Mouse (Mus musculus) liver, embryonic 14.5 days (tissue): Measurements from ENCODE around the gene Hnrnpa3. TPM values are rescaled to one million over a fixed set of nuclear protein-coding genes. Genes with fewer than 3 reads are reported as not detected.

Experiments
- ATAC-seq: fragments of 200-750 bp; cut with Nextera tagmentation; 2 replicates; pipeline ENCODE4 v1.8.0; 2017; ENCODE audit warnings: moderate number of reproducible peaks, mild to moderate bottlenecking, moderate library complexity; ENCODE audit not compliant: insufficient read depth
- DNase-seq, 3 experiments: peaks; one replicate each; pipeline ENCODE4 v3.0.0-alpha.2; 2012 to 2013; ENCODE audit warnings: low read depth in 3 of 3, low spot score in 3 of 3
- H3K27ac ChIP-seq: fragments of 300-500 bp; sonication (generic); 2 replicates; pipeline ENCODE4 v1.5.1; 2014; ENCODE audit warnings: moderate library complexity, mild to moderate bottlenecking, control low read depth, inconsistent platforms
- H3K27me3 ChIP-seq: fragments of 300-500 bp; sonication (generic); 2 replicates; pipeline ENCODE4 v1.6.1; 2014; ENCODE audit warnings: mild to moderate bottlenecking, low read length, moderate library complexity; ENCODE audit not compliant: control insufficient read depth, insufficient read depth
- H3K36me3 ChIP-seq: fragments of 300-500 bp; sonication (generic); replicated peaks from 2 replicates; pipeline ENCODE4 v1.6.1; 2014; ENCODE audit warnings: low read depth; ENCODE audit not compliant: control insufficient read depth, insufficient read depth
- H3K4me1 ChIP-seq, 2 experiments: fragments of 200-500 bp in 1 of 2; fragments of 300-500 bp in 1 of 2; sonication (generic) in 1 of 2; replicated peaks; 2 replicates each; pipeline ENCODE4 v1.6.1; 2012 to 2014; ENCODE audit warnings: antibody characterized with exemption in 1 of 2, inconsistent platforms in 1 of 2, low read length in 1 of 2; ENCODE audit not compliant: control insufficient read depth in 2 of 2, insufficient read depth in 2 of 2
- H3K4me2 ChIP-seq: fragments of 300-500 bp; sonication (generic); 2 replicates; pipeline ENCODE4 v1.6.1; 2014; ENCODE audit warnings: low read depth, mild to moderate bottlenecking, control low read depth, moderate library complexity
- H3K4me3 ChIP-seq, 2 experiments: fragments of 200-500 bp in 1 of 2; fragments of 300-500 bp in 1 of 2; sonication (generic) in 1 of 2; 2 replicates each; pipeline ENCODE4 v1.5.1; 2012 to 2014; ENCODE audit warnings: low read depth in 2 of 2, low read length in 2 of 2, mild to moderate bottlenecking in 2 of 2, control low read depth in 1 of 2, inconsistent platforms in 1 of 2, moderate library complexity in 1 of 2; ENCODE audit not compliant: insufficient read depth in 1 of 2
- H3K9ac ChIP-seq: fragments of 300-500 bp; sonication (generic); replicated peaks from 2 replicates; pipeline ENCODE4 v1.6.1; 2014; ENCODE audit warnings: mild to moderate bottlenecking, control low read depth, moderate library complexity
- H3K9me3 ChIP-seq: fragments of 300-500 bp; sonication (generic); 2 replicates; pipeline ENCODE4 v1.6.1; 2016; ENCODE audit warnings: low read length, mixed read lengths; ENCODE audit not compliant: control insufficient read depth
- CTCF ChIP-seq: IDR thresholded peaks from 2 replicates; pipeline ENCODE4 v1.5.1; 2016; ENCODE audit warnings: antibody characterized with exemption, low read depth, control low read depth
- EP300 ChIP-seq: IDR thresholded peaks from 2 replicates; pipeline ENCODE4 v1.6.1; 2016; ENCODE audit warnings: antibody characterized with exemption, low read depth
- WGBS: fragments of 180-500 bp; shearing (Covaris S2); extraction: QIAGEN DNeasy Blood & Tissue Kit; methylation state at CpG from one replicate; pipeline ENCODE4 v1.1.7; 2014; ENCODE audit not compliant: insufficient replicate concordance; 5-methylcytosine and 5-hydroxymethylcytosine counted together
- polyA plus RNA-seq, 2 experiments: library from polyadenylated mRNA; depleted of rRNA in 1 of 2; stranded (reverse) in 1 of 2; unstranded in 1 of 2; fragments of >200 nt; fragmentation: Nextera tagmentation in 1 of 2; extraction: Ambion mirVana in 1 of 2; gene quantifications; 2 replicates each; pipeline versions ENCODE4 v1.2.1 to v1.2.3; 2012 to 2014

Hnrnpa3 gene
- polyA plus RNA-seq, 2 experiments: 85.0 to 409 TPM

DNA sequence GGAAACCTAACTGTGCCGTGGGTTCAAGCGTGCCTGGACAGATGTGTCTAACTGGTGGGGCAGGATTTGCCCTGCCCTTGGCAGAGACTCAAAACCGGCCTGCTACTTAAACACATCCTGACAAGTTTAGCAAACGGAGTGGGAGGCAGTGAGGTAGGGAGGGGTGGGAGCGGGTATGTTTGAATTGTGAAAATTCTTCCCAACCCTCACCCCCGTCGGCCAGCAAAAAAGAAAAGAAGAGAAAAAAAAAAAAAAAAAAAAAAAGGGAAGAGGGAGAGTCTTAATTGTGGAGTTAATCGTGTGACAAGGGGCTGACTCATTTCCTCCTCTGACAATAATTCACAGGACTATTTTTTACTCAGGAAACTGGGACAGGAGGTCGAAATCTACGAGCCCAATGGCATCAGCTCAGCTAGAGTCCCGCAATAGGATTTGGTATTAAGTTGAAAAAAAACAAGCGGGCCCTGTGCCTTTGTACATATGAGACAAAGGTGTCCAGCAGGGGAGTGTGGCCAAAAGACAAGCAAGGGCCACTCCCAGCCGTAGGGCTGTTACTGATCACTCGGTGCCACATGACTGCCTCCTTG is 46.0 kb upstream of the Hnrnpa3 start:
- DNase-seq (no peak), ATAC-seq (no peak)
- Histone ChIP-seq H3K4me3 (no peak overlapping the region), H3K4me2 (peak overlapping the region; percentile 28; the same call in 1 of the 2 replicates), H3K27me3 (peaks cover 25% of the 10 kb centered on the region), H3K9ac (no peak overlapping the region), H3K27ac (no peak overlapping the region), H3K36me3 (no peaks in the 10 kb centered on the region), H3K4me1 (peaks cover 0 to 6% of the 10 kb centered on the region in 2 experiments; a peak in 3 of 4 replicates), H3K9me3 (no peaks in the 10 kb centered on the region)
- WGBS: 6% methylated on average over 14 of the region's 14 CpGs
- no peak for TF ChIP-seq EP300
- no peak for TF ChIP-seq CTCF

DNA sequence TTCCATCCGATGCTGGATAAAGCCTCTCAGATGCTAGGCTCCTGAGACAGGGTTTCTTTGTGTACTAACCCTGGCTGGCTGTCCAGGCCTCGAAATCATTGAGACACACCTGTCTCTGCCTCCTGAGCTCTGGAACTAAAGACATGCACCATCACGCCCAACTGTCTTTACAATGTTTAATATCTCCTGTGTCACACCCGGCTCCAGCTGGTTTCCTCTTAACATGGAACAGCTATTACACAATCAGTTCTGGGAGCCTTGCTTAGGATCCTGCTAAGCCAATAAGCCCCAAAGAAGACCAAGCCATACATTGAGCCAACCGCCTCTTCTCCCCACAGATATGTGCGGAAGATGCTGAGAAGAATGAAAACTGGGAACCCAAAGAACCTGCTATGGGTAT is 44.5 kb upstream of the Hnrnpa3 start:
- Histone ChIP-seq H3K4me2 (no peak overlapping the region), H3K27ac (no peak overlapping the region), H3K4me1 (peaks cover 0 to 6% of the 10 kb centered on the region in 2 experiments; a peak in 3 of 4 replicates), H3K9me3 (no peaks in the 10 kb centered on the region), H3K27me3 (peaks cover 10% of the 10 kb centered on the region), H3K9ac (no peak overlapping the region), H3K36me3 (no peaks in the 10 kb centered on the region), H3K4me3 (no peak overlapping the region)
- no peak for ATAC-seq
- 62% methylated on average over 6 of the region's 6 CpGs for WGBS
- no peak for DNase-seq
- TF ChIP-seq CTCF (no peak), EP300 (no peak)

DNA sequence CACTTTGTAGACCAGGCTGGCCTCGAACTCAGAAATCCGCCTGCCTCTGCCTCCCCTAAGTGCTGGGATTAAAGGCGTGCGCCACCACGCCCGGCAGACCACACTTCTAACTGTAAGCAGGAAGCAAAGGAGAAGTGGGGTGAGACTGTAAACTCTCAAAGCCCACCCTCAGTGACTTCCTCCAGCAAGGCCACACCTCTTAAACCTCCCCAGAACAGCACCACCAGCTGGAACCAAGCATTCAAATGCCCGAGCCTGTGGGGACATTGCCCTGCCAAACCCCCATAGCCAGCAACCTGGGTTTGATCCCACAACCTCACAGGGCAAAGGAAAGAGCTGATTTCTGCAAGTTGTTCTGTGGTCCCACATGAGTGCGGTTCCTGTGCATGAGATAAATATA is 42.1 kb upstream of the Hnrnpa3 start:
- H3K4me2 ChIP-seq: no peak overlapping the region
- no peaks in the 10 kb centered on the region for H3K9me3 ChIP-seq
- no peaks in the 10 kb centered on the region for H3K36me3 ChIP-seq
- no peak overlapping the region for H3K9ac ChIP-seq
- H3K27ac ChIP-seq: no peak overlapping the region
- H3K27me3 ChIP-seq: no peaks in the 10 kb centered on the region
- no peak for TF ChIP-seq CTCF
- no peak for TF ChIP-seq EP300
- ATAC-seq (no peak), DNase-seq (no peak)
- peaks cover 0 to 6% of the 10 kb centered on the region in 2 experiments; a peak in 3 of 4 replicates for H3K4me1 ChIP-seq
- WGBS: 73% methylated on average over 8 of the region's 8 CpGs
- H3K4me3 ChIP-seq: no peak overlapping the region

DNA sequence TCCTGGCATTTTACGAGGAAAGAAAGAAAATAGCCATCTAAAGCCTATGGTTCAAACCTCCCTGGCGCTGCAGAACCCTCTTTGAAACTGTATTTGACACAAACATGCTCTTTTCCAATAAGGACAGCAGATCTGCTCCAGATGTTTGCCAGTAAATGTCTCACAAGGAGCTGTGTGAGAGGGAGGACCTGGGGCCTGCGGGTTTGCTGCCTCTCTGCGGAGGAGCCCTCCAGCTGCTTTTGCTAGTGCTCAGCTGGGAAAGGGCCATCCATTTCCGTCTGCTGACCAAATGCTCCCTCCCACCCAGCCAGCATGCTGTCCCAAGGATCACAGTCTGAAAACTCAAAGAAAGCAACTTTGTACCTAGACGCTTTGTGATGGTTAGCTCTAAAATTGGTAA is 40.3 kb upstream of the Hnrnpa3 start:
- H3K27ac ChIP-seq: no peak overlapping the region
- H3K4me2 ChIP-seq: no peak overlapping the region
- 0 out of 4 replicates have a peak, but pooled peaks cover 0 to under 1% of the 10 kb centered on the region in 2 experiments for H3K4me1 ChIP-seq
- 59% methylated on average over 6 of the region's 6 CpGs for WGBS
- no peak overlapping the region for H3K9ac ChIP-seq
- H3K9me3 ChIP-seq: no peaks in the 10 kb centered on the region
- no peak for TF ChIP-seq EP300
- TF ChIP-seq CTCF: no peak
- H3K4me3 ChIP-seq: no peak overlapping the region
- ATAC-seq: no peak
- no peaks in the 10 kb centered on the region for H3K27me3 ChIP-seq
- no peak for DNase-seq
- H3K36me3 ChIP-seq: no peaks in the 10 kb centered on the region

DNA sequence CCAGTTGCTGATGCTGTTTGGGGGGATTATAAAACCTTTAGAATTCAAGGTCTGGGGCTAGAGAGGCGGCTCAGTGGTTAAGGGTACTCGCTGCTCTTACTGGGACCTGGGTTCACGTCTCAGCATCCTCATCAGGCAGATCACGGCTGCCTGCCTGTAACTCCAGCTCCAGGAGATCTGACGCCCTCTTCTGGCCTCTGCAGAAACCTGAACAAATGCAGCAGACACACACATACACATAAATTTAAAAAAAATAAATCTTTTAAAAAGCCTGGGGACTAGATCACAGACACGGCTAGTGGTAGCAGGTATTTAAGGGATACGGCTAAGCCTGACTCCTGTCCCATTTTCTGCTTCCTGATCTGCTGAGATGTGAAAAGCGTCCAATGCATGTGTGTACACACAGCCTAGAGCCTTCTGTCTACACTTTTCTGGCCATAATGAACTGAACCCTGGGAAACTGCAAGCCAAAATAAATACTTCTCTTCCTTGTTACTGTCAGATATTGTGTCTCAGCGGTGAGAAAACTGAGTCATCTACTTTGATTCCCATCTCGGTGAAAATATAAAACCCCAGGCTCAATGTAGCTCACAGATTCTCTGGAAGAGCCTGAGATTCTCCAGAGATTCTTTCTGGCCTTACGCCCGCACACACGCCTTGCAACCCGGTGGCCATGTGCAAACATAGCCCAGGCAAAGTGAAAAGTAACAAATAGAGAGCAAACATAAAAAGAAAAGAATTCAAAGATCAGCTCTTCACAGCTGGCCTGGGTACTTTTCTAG is 37.0 kb upstream of the Hnrnpa3 start:
- 73% methylated on average over 14 of the region's 14 CpGs for WGBS
- H3K9ac ChIP-seq: no peak overlapping the region
- no peaks in the 10 kb centered on the region for H3K9me3 ChIP-seq
- DNase-seq (no peak), ATAC-seq (no peak)
- H3K4me3 ChIP-seq: no peak overlapping the region
- no peaks in the 10 kb centered on the region for H3K27me3 ChIP-seq
- no peak overlapping the region for H3K27ac ChIP-seq
- H3K4me1 ChIP-seq: no peaks in the 10 kb centered on the region
- TF ChIP-seq CTCF: no peak
- TF ChIP-seq EP300: no peak
- H3K36me3 ChIP-seq: no peaks in the 10 kb centered on the region
- no peak overlapping the region for H3K4me2 ChIP-seq
